Mouse (Mus musculus): Measurements from ENCODE around the gene Traf3ip2. TPM values are rescaled to one million over a fixed set of nuclear protein-coding genes. Genes with fewer than 3 reads are reported as not detected.

The Traf3ip2 gene
- polyA plus RNA-seq, 1 experiment from 2014 or later = 14.8 TPM

- H3K27ac ChIP-seq (replicated peaks) = no peak overlapping the region
- no peak for DNase-seq (ENCODE audit: low spot score)
- H3K27me3 ChIP-seq (replicated peaks; ENCODE audit: low read depth, poor library complexity, severe bottlenecking) = no peaks in the 10 kb centered on the region
- no peaks in the 10 kb centered on the region for H3K9me3 ChIP-seq
- H3K36me3 ChIP-seq (replicated peaks) = no peaks in the 10 kb centered on the region
- no peak overlapping the region for H3K4me3 ChIP-seq
- peaks cover 10% of the 10 kb centered on the region for H3K4me1 ChIP-seq
- WGBS = 57% methylated on average over 11 of the region's 11 CpGs
Observed at GRCm38 (mm10) chr10:39691351-39692064, 78.8 kb downstream of the Traf3ip2 start.

DNA sequence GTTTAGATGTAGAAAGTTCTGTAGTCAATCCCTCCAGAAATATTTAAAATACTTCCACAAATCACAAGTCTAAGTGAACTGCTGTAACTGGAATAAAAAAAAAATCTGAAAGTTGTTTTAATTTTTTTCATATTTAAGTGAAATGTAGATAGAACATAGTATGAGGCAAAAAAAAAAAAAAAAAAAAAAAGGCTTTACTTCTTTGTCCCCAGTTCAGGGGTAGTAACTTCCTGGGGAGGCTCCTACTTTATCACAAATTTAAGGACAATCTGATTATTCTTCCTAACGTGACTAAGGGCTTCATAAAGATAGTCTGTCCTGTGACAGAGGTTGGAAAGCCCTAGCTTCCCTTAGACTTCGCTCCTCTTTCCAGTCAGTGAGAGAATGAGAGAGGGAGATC lies 79.4 kb downstream of the Traf3ip2 start:
- H3K27me3 ChIP-seq (replicated peaks; ENCODE audit: low read depth, poor library complexity, severe bottlenecking) = no peaks in the 10 kb centered on the region
- 78% methylated on average over 2 of the region's 2 CpGs for WGBS
- no peak overlapping the region for H3K4me3 ChIP-seq
- H3K36me3 ChIP-seq (replicated peaks) = no peaks in the 10 kb centered on the region
- H3K9me3 ChIP-seq = no peaks in the 10 kb centered on the region
- H3K27ac ChIP-seq (replicated peaks) = no peak overlapping the region
- peaks cover 10% of the 10 kb centered on the region for H3K4me1 ChIP-seq
- no peak for DNase-seq (ENCODE audit: low spot score)

Other genes starting within 250 kb of the Traf3ip2 start
- gene Fyn, start 244.1 kb upstream of the Traf3ip2 start, polyA plus RNA-seq (2016; fragmentation: Nextera tagmentation; extraction: Ambion mirVana) = 20.2 and 21.5 TPM in 2 replicates
- 12.8 and 14.2 TPM in 2 replicates for gene Rev3l, start 119.2 kb downstream of the Traf3ip2 start, polyA plus RNA-seq (2016; fragmentation: Nextera tagmentation; extraction: Ambion mirVana)